Mouse (Mus musculus): Measurements from ENCODE around the gene 5730455P16Rik.
A peak's percentile ranks its signal among the peaks of the same experiment; 100 is the strongest.
"Not testable (repeated sequence)": the region's sequence is repeated elsewhere in the genome, so short reads cannot be mapped to it uniquely, and the experiment has no call there.

5730455P16Rik gene

DNA sequence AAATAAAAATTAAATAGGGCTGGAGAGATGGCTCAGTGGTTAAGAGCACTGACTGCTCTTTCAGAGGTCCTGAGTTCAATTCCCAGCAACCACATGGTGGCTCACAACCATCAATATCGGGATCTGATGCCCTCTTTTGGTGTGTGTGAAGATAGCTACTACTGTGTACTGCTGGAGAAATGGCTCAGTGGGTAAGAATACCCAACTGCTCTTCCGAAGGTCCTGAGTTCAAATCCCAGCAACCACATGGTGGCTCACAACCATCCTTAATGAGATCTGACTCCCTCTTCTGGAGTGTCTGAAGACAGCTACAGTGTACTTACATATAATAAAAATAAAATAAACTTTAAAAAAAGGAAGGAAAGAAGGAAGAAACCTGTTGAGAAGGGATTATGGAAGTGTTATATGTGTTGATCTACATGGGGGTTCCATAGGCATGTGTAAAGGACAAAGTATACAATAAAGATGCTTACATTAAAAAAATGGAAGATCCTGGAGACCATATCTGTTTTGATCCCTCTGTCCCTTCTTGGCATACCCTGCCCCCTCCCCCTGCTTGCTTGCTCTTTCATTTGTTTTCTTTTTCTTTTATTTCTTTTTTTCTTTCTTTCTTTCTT, 726 bp upstream of the 5730455P16Rik start:
- not testable (repeated sequence) for DNase-seq

DNA sequence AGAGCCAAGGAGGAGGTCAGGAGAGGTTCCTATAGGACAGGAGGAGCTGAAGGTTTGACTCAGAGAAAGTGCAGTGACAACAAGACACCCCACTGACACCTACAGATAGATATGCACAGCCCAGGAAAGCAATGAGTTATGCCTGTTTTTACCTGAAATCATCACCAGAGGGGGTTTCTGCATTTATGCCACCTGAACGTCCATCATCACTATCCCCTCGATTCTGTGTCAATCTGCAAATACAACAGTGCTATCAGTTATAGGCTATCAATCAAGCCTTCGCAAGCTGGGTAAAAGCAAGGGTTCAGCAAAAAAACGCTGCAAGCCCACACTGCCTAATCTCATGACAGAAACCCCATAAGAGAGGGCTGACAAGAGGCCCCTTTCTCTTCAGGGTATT, 1.2 kb downstream of the 5730455P16Rik start:
- no peak for DNase-seq

DNA sequence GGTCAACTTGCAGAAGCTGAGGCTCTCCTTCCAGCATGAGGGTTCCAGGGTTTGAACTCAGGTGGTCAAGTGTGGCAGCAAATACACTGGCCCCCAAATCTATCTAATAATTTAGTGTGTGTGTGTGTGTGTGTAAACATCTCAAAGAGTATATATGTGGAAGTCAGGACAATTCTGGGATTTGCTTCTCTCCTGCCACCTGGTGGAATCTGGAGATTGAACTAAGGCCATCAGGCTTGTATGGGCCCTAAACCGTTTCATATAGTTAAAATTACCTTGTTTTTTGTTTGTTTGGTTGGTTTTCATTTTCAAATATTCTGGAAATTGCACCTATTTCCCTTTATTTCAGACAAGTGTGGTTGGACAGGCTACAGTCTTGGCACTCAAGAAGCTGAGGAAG, 8.9 kb downstream of the 5730455P16Rik start:
- DNase-seq = no peak

DNA sequence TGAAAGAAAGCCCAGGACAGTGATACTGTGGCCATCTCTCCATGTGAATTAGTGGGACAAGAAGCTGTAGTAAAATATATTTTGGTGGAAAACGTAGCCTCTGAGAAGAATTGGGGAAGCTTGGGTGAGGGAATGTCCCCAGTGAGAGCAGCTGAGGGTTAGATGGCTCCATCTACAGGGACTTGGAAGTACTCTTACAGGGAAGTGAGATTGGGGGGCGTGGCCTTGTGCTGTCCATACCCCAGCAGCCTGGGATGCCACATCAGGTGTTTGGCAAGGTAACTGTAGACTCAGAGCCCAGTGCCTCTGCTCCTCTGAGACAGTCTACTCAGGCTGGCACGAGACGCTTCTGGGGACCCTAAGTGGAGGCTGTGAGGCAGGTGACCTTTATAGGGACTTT, 23.0 kb downstream of the 5730455P16Rik start:
- DNase-seq = no peak

DNA sequence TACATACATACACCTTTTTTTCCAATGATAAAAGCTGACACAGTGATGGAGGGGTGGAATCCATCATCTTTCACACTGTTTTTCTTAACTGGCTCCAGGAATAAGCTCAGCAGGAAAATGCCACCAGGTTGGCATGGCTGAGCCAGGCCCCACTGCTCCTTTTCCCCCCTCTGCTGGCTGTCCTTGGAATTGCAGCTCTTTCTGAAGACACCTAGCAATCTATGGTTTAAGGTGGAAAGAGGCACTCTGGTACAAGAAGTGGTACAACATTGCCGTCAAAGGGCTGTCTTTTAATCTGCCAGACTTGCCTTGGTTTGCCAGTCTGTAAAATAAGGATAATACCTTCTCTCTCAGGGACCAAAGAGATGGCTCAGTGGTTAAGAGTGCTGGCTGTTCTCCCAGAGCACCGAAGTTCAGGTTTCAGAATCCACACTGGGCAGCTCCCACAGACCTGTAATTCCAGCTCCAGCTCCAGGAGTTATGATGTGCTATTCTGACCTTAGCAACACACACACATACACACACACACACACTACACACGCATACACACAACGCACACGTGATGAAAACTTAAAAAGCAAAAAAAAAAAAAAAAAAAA, 25.9 kb downstream of the 5730455P16Rik start:
- peak; percentile 77 for DNase-seq

DNA sequence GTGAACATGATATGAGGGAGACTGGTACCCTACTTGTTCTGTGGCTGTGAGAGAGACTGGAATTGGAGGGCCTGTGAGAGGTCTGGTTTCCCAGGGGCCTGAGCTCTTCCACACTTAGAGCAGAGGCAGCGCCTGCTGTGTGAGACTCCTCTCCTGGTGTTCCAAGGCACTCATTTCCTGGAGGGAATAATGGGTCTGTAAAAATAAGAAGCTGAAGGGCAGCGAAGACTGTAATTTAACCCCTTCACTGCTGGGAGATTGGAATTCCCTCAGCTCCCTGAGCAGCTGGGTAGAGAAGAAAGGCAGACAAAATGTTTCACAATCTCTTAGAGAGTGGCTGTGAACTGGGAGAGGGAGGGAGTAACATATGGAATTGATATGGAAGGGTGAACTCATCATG, 35.4 kb downstream of the 5730455P16Rik start:
- DNase-seq = no peak

DNA sequence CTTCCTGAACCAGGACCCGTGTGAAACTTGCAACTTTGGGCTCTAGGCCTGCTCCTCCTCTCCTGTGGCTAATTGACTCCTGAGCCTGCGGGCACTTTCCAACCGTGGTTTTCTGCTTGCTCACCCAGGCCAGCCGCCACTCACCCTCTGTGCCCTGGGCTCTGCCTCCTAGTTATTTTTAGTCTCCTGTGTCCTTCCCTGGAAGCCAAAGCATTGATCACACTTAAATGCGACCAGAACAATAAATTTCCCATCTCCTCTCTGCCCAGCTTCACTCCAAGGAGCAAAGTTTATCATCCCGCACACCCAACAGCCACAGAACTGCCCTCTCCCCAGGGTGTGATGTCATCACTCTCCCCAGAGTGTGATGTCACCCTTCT, 41.5 kb downstream of the 5730455P16Rik start:
- no peak for DNase-seq

DNA sequence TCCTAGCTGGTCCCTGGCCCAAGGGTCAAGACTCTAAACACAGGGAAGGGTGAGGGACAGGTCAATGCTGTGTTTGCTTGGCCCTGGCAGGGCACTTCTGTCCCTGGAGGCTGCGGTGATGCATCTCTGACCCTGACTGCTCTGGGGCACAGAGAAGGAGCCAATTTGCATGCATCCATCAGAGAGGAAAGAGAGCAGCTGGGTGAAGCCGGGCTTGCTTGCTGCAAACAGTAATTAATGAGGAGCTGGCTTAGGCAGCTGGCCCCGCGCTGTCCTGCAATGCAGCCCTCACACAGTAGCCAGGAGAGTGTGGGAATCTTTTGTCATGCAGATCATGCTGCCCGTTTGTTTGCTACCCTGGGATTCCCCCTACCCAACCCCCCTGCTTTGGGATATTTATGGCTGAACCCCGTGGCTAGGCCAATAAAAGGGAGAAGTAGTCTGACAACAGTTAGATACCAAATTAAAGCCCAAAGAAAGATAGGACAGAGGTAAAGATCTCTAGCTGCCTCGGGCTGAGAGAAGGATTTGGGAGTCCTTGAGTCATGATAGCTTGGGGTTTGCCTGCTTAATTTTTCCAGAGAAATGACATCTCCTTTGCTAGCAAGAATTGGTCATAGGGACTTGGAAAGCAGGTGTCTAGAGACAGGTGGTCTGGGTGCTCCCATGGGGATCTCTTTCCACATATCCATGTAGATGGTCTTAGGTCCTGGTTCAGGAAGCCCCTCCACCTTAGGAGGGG, 42.1 kb downstream of the 5730455P16Rik start:
- DNase-seq = no peak

DNA sequence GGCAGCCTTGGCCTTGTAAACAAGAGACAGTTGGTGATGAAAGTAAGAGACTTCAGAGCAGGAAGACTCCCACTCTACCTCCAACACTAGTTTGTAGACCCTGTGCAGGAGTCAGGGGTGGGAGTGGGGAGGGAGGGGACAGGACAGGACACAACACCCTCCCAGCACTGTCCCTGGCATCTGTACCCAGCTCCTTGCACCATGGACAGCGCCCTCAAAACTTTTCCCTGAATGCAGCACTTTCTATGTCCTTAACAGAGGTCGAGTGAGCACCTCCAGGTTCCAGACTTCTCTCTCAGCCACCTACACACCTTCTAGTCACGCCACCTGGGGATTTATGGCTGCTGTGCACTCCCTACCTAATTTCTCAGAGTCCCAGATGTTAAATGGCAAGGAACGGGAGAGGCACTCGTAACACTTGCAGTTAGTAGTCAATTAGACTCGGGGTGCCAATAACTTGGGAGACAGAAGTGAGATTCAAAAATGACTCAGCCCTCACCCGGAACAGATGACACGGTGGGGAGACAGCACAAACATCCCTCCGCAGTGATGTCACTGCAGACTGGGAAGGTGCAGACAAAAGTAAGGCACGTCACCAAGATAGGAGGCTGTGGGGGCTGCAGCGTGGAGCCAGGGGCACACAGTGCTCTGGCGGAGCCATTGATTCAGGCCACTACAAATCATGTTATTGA, 45.0 kb downstream of the 5730455P16Rik start:
- no peak for DNase-seq

DNA sequence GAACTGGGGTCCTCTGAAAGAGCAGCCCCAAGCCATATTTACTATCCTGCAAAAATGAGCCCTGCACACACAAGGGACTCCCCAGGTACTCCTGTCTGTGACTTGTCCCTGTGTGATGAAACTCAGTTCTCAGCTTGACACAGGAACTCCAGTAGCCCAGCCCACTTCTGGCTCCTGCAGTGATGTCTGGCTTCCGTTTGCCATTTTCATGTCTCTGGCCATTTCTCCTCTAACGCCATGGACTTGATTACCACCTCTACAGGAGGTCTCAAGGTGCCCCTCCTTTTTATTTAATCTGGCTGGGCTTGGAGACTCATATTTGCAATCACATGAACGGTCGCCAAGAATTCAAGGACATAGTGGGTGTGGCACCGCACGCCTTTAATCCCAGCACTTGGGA, 53.2 kb downstream of the 5730455P16Rik start:
- no peak for DNase-seq

DNA sequence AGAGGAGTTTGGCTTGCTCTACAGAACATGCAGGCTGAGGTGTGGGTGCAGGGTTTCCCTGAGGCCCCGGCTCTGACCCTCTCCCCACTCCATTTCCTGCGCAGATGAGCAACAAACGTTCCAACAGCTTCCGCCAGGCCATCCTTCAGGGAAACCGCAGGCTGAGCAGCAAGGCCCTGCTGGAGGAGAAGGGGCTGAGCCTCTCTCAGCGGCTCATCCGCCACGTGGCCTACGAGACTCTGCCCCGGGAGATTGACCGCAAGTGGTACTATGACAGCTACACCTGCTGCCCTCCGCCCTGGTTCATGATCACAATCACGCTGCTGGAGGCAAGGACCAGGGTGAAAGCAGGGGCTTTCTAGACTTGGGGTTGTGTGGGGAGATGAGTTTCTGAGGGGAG, 54.6 kb downstream of the 5730455P16Rik start:
- no peak for DNase-seq

DNA sequence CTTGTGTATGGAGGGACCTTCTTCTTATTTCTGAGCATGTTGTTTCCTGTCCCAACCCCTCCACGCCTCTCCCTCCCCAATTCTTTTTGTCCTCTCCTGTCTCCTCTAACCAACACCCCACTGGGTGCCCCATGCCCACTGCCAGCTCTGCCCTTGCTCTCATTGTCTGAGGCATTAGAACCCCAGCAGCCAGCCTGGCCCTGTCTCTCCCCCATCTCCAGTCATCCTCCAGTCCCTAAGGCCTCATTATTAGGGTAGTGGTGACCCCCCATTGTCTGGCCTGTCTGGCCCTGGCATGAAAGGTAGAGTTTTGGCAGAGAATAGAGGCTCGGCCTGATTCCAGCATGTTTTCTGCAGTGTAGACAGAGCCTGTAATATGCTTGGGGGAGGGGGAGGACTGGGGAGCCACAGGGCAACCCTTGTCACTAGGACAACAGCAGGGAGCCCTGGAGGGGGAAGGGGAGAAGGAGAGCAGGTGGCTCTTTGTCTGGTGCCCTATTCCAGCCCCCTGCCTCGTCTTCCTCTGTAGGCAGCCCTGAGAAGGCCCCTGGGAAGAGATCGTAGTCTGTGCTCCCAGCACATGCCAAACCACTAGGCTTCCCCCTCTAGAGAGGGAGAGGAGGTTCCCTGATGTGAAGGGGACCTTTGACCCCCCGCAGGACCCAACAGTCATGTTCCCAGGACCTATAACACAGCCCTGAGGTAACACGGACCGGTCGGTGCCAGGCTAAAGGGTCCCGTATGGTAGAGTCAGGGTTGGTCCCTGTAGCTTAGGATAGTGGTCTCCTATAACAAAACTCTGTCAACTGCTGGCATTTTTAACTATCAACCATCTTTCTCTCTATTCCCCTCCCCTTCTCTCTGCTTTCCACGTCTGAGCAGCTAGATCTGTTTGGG, 61.8 kb downstream of the 5730455P16Rik start:
- DNase-seq = no peak

DNA sequence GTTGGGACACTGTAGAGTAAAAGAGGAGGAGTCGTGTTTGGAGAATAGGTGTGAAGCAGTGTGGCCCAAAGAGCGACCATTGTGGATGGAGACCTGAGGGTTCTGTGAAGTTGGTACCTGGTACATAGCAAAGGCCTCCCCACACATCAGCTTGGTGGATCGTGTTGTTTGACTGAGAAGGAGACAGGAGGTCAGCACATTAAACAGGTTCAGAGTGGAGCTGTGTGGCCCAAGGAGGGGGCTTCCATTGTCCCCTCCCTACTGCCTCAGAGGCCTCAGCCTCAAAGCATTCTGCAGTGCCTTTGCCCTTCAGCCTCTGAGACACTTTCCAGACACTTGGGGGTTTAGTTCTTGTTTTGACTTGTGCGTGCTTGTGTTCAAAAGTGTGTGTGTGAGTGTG, 63.9 kb downstream of the 5730455P16Rik start:
- no peak for DNase-seq

DNA sequence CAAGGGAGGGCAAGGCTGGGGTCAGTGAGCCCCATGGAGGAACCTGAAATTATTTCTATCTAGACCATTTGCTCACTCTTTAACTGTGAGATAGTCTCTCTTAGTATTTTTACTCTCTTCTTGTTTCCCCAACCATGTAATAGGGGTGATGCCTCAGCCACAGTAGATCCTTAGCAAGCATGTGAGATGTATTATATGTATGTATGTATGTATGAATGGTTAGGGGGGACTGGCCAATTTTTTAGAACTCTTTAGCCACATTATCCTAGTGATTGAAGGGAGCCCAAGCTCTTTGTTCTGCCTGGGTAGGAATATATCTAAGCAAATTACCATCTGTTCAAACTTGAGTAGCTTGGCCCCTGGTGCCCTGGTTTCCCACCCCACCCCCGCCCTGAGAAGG, 64.4 kb downstream of the 5730455P16Rik start:
- no peak for DNase-seq

DNA sequence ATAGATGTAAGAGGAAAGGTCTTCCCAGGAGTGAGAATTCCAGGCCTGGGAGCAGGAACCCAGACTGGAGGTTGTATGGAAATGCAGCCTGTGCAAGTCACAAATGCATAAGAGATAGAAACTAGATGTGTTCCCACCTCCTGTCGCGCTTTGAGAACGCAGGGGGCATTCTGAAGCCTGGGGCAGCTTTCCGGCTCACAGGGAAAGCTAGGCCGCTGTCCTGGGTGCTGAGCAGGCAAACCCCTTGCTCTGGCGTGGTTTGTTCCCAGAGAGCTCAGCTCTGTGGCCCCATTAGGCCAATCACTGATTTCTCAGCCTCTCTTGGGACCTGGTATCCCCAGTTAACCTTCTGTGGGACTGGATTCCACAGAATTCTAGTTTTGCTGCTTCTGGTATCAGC, 65.3 kb downstream of the 5730455P16Rik start:
- no peak for DNase-seq

DNA sequence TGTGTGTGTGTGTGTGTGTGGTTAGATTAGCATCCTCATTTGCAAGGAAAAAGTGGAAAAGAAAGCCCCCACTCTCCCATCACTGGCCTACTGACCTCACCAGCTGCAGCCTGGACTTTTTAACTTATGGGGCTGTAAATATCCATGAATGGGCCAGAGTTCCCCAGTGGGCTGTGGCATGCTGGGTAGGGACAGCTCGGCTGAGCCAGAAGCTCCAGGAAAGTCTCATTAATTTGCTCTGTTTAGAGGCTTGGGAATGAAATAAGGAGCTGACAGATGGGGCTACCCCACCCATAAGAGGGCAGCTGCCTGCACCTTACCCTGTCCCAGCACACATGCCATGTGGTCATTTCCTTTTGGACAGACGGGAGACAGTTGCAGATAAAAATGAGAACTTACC, 65.8 kb downstream of the 5730455P16Rik start:
- DNase-seq = no peak

DNA sequence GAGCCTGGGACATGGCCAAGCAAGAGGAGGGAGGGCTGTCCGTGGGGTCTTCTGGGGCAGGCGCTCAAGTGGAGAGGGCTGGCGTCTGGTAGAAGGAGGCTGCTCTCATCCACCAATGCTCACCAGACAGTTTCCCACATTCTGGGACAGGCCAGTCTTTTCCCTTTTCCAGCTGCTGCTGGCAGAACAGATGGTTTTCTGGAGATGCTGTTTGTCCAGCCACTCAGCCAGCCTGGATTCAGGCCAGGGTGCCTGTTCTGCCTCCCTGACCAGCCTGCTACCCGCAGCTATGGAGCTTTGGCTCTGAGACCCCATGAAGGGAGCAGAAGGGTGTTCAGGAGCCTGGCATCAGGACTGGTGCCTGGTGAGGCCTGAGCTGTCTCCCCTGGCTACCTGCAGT, 66.6 kb downstream of the 5730455P16Rik start:
- no peak for DNase-seq
